Mouse (Mus musculus) CH12.LX (cell line): ENCODE measurements at regions not wholly inside any gene's neighbourhood (a gene's known extent, or its start where the extent isn't known, plus 50 kb on each side); places are given as distances from the start of the nearest gene placed in this dataset.

Source experiments
- DNase-seq: peaks from one replicate; pipeline ENCODE4 v3.0.0-alpha.2; 2013; ENCODE audit errors: extremely low read depth
- H3K27ac ChIP-seq: 2 replicates; pipeline ENCODE4 v1.5.1; 2012; ENCODE audit warnings: low read depth, mild to moderate bottlenecking, control low read depth, moderate library complexity; ENCODE audit not compliant: insufficient read depth
- H3K27me3 ChIP-seq: replicated peaks from 2 replicates; pipeline ENCODE3; 2012; ENCODE audit warnings: inconsistent platforms
- H3K36me3 ChIP-seq, 2 experiments: replicated peaks in 1 of 2; 2 replicates each; pipeline versions ENCODE3 to v1.6.1; 2012; ENCODE audit warnings: inconsistent platforms in 1 of 2, low read length in 1 of 2, mild to moderate bottlenecking in 1 of 2, mixed read lengths in 1 of 2, moderate library complexity in 1 of 2; ENCODE audit not compliant: control insufficient read depth in 1 of 2, insufficient read depth in 1 of 2
- H3K4me1 ChIP-seq, 2 experiments: 2 replicates each; pipeline ENCODE4 v1.6.1; 2012; ENCODE audit warnings: inconsistent platforms in 1 of 2, moderate library complexity in 1 of 2; ENCODE audit not compliant: insufficient read depth in 2 of 2, control insufficient read depth in 1 of 2
- H3K4me2 ChIP-seq: 2 replicates; pipeline ENCODE4 v1.6.1; 2012; ENCODE audit warnings: low read depth, mild to moderate bottlenecking, control low read depth; ENCODE audit not compliant: poor library complexity, insufficient read depth, severe bottlenecking
- H3K4me3 ChIP-seq, 3 experiments: fragments of 150-350 bp in 1 of 3; sonication (generic) in 1 of 3; replicated peaks in 1 of 3; 2 replicates each; pipeline versions ENCODE3 to v1.5.1; 2011 to 2012; ENCODE audit warnings: low read depth in 2 of 3, low read length in 2 of 3, mild to moderate bottlenecking in 2 of 3, moderate library complexity in 2 of 3, control low read depth in 1 of 3, improper control_type of control experiment in 1 of 3, inconsistent platforms in 1 of 3, mixed read lengths in 1 of 3; ENCODE audit not compliant: poor library complexity in 1 of 3
- H3K79me2 ChIP-seq: replicated peaks from 2 replicates; pipeline ENCODE4 v1.6.1; 2012; ENCODE audit warnings: mild to moderate bottlenecking, moderate library complexity; ENCODE audit not compliant: control insufficient read depth, poor library complexity, insufficient read depth, severe bottlenecking; ENCODE audit errors: extremely low read depth
- H3K9ac ChIP-seq: 2 replicates; pipeline ENCODE4 v1.6.1; 2012; ENCODE audit warnings: low read depth, mild to moderate bottlenecking, control low read depth, moderate library complexity; ENCODE audit not compliant: insufficient read depth
- H3K9me3 ChIP-seq: replicated peaks from 2 replicates; pipeline ENCODE3; 2012; ENCODE audit warnings: low read length, inconsistent platforms, mixed read lengths
- CHD1 ChIP-seq: IDR thresholded peaks from 2 replicates; pipeline ENCODE4 v1.6.1; 2012; ENCODE audit warnings: low read depth, low read length, improper control_type of control experiment, inconsistent platforms
- CHD2 ChIP-seq: IDR thresholded peaks from 2 replicates; pipeline ENCODE4 v1.6.1; 2011; ENCODE audit warnings: low read length, improper control_type of control experiment
- CTCF ChIP-seq, 2 experiments: IDR thresholded peaks in 1 of 2; conservative IDR thresholded peaks in 1 of 2; 2 replicates each; pipeline ENCODE4 v1.5.1; 2011 to 2012; ENCODE audit warnings: low read depth in 2 of 2, low read length in 2 of 2, improper control_type of control experiment in 1 of 2, inconsistent platforms in 1 of 2, mild to moderate bottlenecking in 1 of 2, moderate library complexity in 1 of 2
- ELF1 ChIP-seq: IDR thresholded peaks from 2 replicates; pipeline ENCODE4 v1.6.1; 2014; ENCODE audit warnings: low read depth, mild to moderate bottlenecking, inconsistent platforms, low read length, improper control_type of control experiment
- JUND ChIP-seq: conservative IDR thresholded peaks from 2 replicates; pipeline ENCODE4 v1.6.1; 2011; ENCODE audit warnings: low read depth, low read length, improper control_type of control experiment
- MAFK ChIP-seq: IDR thresholded peaks from 2 replicates; pipeline ENCODE4 v1.6.1; 2011; ENCODE audit warnings: low read length, improper control_type of control experiment; ENCODE audit not compliant: insufficient replicate concordance
- MAX ChIP-seq: IDR thresholded peaks from 2 replicates; pipeline ENCODE4 v1.6.1; 2011; ENCODE audit warnings: low read length, improper control_type of control experiment
- MXI1 ChIP-seq: IDR thresholded peaks from 2 replicates; pipeline ENCODE4 v1.6.1; 2011; ENCODE audit warnings: mild to moderate bottlenecking, low read depth, low read length, improper control_type of control experiment
- NELFE ChIP-seq: IDR thresholded peaks from 2 replicates; pipeline ENCODE4 v1.6.1; 2011; ENCODE audit warnings: low read depth, low read length, improper control_type of control experiment
- NRF1 ChIP-seq: IDR thresholded peaks from 2 replicates; pipeline ENCODE4 v1.6.1; 2014; ENCODE audit warnings: low read depth, mild to moderate bottlenecking, inconsistent platforms, low read length, improper control_type of control experiment, moderate library complexity
- PAX5 ChIP-seq: IDR thresholded peaks from 2 replicates; pipeline ENCODE4 v1.6.1; 2012; ENCODE audit warnings: low read length, inconsistent platforms, mixed read lengths
- POLR2A ChIP-seq: IDR thresholded peaks from 2 replicates; pipeline ENCODE4 v1.6.1; 2011; ENCODE audit warnings: low read depth, mild to moderate bottlenecking, improper control_type of control experiment, low read length
- POLR2AphosphoS2 ChIP-seq: IDR thresholded peaks from 2 replicates; pipeline ENCODE4 v1.6.1; 2011; ENCODE audit warnings: low read depth, low read length, improper control_type of control experiment
- TCF12 ChIP-seq: IDR thresholded peaks from 2 replicates; pipeline ENCODE4 v1.6.1; 2014; ENCODE audit warnings: low read depth, mild to moderate bottlenecking, inconsistent platforms, low read length, improper control_type of control experiment
- UBTF ChIP-seq: IDR thresholded peaks from 2 replicates; pipeline ENCODE4 v1.6.1; 2012; ENCODE audit warnings: low read depth, mild to moderate bottlenecking, inconsistent platforms, low read length, improper control_type of control experiment, moderate library complexity
- USF1 ChIP-seq: IDR thresholded peaks from 2 replicates; pipeline ENCODE4 v1.6.1; 2014; ENCODE audit warnings: low read depth, mild to moderate bottlenecking, inconsistent platforms, low read length, improper control_type of control experiment
- ZKSCAN1 ChIP-seq: IDR thresholded peaks from 2 replicates; pipeline ENCODE4 v1.6.1; 2012; ENCODE audit warnings: low read depth, inconsistent platforms, low read length, improper control_type of control experiment, borderline replicate concordance
- ZMIZ1 ChIP-seq: IDR thresholded peaks from 2 replicates; pipeline ENCODE4 v1.6.1; 2012; ENCODE audit warnings: low read depth, mild to moderate bottlenecking, inconsistent platforms, low read length, improper control_type of control experiment
- ZNF384 ChIP-seq: IDR thresholded peaks from 2 replicates; pipeline ENCODE4 v1.6.1; 2012; ENCODE audit warnings: low read depth, low read length, improper control_type of control experiment, inconsistent platforms
- dilution Hi-C: fragments of 300-500 bp; cut with MboI; formaldehyde crosslinking; loops from 2 replicates; pipeline ENCODE4 v1.14.3; 2020; ENCODE audit warnings: low sequenced_read_pairs; ENCODE audit not compliant: extremely low pct_unique_long_range_greater_than_20kb, extremely low pct_ligation_motif_present
- in situ Hi-C: fragments of 300-500 bp; cut with MboI; formaldehyde crosslinking; loops from 3 replicates; pipeline ENCODE4 v1.14.3; 2019; ENCODE audit warnings: low sequenced_read_pairs, low pct_ligation_motif_present, low pct_unique_long_range_greater_than_20kb, mixed read lengths

DNA sequence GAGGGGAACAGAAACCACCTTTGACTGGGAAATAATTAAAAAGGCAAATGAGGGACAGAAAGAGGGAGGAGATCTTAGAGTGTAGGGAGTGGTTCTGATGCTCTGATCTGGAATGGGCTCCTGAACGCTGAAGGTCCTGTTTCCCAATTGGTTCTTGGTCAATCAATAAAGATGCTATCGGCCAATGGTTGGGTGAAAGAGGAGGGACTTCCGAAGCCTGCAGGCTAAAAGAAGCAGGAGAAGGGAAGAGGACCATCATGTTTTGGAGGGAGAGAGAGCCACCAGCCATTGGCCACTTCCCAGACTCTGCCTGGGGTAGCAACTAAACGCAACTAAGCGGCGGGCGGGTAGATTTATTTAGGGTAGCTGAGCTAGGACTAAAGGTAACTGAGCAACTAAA lies 53.4 kb upstream of the Mb21d2 start:
- in situ Hi-C loops (no loop called here), dilution Hi-C loops (no loop called here)
- Histone ChIP-seq H3K4me2 (no peak overlapping the region), H3K79me2 (no peaks in the 10 kb centered on the region), H3K27me3 (no peaks in the 10 kb centered on the region), H3K4me1 (no peaks in the 10 kb centered on the region), H3K9ac (no peak overlapping the region), H3K27ac (no peak overlapping the region), H3K9me3 (peaks cover 81% of the 10 kb centered on the region), H3K4me3 (no peak overlapping the region), H3K36me3 (no peaks in the 10 kb centered on the region)
- TF ChIP-seq ELF1 (no peak), TCF12 (no peak), CHD2 (no peak), PAX5 (no peak), POLR2AphosphoS2 (no peak), USF1 (no peak), MAFK (no peak), UBTF (no peak), ZNF384 (no peak), POLR2A (no peak), MXI1 (no peak), ZKSCAN1 (no peak), NRF1 (no peak), MAX (no peak), ZMIZ1 (no peak), CHD1 (no peak), JUND (no peak), NELFE (no peak), CTCF (conservative IDR thresholded peaks at IDR 0.05 in 1 of 2, IDR thresholded peaks at IDR 0.05 in 1 of 2; ENCODE audit: low read depth in 2 of 2, low read length in 2 of 2) (no peak)
- no peak for DNase-seq
